Mouse (Mus musculus): ENCODE results near the gene Fabp6.

Gene Fabp6

GRCm38 (mm10) chr11:43586324-43587090 lies 14.8 kb downstream of the Fabp6 start, which contains the start of gene 4933415A04Rik:
TSS of gene 4933415A04Rik (plus strand) at chr11:43587040.
- peak; percentile 69 for DNase-seq

- DNase-seq = no peak
Observed at GRCm38 (mm10) chr11:43585211-43586005, 15.9 kb downstream of the Fabp6 start.

DNA sequence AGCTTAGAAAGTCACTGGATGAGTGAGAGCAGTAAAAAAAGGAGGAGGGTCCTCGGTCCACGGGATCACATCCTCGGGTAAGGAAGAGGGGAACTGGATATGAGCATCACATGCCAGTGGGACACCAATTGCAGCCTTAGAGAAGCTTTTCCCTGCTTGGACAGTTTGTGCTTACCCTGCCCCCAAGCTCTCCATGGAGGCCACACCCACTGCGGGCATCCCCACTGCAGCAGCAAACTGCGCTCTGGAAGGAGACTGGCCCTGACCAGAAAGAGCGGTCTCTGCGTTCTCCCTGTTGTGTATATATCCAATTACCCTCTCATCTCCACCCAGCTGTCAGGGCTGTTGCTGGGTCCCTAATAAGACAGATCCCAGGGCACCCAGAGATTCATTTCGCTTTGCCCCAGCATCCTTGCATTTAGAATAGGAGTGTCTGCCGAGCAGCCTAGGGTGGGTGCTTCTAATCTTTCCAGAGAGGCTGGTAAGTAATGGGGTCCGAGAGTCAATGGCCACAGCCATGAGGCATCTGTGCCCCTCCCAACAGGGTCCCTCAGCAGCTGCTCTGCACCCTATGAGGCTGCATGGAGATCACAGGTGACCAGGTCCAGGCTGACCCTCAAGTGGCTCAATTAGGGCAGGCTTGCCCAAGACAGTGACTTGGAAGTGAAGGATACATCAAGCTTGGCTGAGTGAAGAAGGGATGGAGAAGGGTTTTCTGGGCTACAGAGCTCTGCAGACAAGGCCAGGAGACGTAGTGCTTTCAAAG lies 23.4 kb downstream of the Fabp6 start:
- no peak for DNase-seq

DNA sequence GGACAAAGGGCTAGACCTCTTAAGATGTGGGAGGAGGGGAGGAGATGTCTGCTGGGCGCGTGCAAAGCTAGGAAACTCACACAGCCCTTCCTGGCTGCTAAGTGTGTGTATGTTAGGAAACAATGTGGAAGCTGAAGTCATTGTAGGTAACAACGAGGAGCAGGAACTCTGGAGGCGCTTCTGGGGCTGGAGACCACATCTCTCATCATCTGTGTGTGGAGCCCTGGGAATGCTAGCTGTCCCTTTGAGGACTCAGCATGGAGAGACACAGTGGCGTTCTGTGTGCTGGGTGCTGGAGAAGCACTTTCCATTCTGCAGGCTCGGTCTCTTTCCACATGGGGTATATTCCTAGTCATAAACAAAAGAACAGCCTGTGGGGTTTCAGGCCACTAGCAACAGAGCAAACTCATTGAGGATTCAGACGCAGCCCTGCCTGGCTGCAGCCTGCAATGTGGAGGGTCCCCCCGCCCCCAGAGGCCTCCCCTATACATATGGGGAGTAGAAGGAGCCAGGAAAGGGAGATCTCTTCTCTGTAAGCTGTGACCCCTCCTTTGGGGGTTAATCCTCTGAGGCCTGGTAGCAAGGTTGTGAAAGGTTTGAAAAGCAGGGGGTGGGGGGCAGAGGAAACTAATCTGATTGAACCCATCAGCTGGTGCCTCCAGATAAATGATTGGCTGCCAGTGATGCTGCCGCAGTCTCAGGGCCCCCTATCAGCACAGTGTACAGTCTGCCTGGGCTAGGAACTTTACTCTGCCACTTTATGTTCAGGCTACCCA lies 25.8 kb downstream of the Fabp6 start:
- DNase-seq = no peak

GRCm38 (mm10) chr11:43575061-43575375 lies 26.3 kb downstream of the Fabp6 start:
- DNase-seq = no peak

DNA sequence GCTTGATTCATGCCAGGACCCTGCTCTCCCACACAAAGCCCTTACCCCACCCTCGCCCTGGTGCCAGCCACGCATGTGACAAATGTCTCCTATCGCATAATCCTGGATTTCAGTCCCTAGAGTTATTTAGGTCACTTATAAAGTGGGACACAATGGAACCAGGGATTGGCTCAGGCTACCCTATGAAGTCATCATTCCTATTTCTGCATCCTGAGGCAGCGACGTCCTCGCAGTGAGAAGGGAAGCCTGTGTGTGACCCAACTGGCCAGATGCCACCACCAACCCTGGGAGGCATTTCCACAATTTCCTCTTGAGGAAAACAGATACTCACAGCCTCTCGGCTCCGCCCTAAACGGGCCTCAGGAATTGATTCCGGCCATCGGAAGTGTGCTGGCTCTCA lies 31.7 kb downstream of the Fabp6 start:
- peak; percentile 46 for DNase-seq

DNA sequence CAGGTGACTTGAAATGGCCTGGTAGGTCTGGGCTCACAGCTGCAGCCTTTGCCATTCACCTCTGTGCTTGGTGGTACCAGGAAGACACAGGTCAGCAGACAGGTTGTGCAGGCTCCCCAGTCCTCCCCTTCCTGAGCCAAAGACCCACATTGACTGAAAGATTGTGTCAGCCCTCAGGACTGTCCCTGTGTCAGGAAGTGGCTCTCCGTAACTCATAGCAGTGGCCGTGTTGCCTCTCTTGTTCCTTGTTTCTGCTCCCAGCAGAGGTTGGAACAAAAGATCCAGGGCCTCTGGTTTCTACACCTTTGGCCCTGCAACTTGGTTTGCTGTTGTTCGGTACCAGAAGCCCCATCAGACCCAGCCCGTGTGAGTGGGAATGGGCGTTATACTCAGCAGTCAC lies 32.2 kb downstream of the Fabp6 start:
- no peak for DNase-seq

- peak; percentile 47 for DNase-seq
Observed at GRCm38 (mm10) chr11:43568263-43568662, 33.1 kb downstream of the Fabp6 start.

DNA sequence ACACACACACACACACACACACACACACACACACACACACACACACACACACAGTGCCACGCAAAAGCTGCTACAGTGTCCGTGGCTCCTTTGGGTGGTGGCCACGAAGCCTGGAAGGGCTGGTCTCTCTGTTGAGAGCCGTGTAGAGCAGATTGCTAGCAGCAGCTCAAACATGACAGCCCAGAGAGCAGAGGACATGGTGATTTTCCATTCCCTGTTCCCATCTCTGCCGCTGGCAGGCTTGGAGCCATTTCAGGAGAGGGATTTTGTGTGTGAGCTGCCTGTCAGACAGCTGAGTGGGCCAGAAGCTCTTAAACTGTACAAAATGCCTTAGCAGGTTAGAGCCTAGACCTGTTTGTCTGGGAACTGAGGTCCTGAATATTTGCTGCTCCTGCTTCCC lies 34.6 kb downstream of the Fabp6 start:
- DNase-seq = no peak

DNA sequence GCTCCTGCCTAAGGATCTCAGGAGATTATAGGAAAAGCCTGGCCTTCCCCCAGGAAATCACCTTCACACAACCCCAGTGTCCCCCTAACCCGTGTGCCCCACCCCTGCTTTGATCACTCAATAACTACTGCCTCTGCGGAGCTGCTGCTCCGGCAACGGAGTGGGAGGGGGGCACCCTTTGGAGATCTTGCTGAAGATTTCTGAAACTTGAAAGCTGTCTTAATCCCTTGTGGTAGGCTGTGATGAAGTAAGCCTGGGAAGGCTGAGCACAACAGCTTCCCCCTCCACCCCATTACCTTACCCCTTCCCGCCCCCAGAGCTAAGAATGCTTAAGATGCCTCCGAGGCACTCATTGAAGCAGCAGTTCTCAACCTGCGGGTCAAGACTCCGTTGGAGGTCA lies 35.5 kb downstream of the Fabp6 start:
- DNase-seq = no peak

- no peak for DNase-seq
Observed at GRCm38 (mm10) chr11:43565414-43565813, 35.9 kb downstream of the Fabp6 start.

GRCm38 (mm10) chr11:43563654-43564244 lies 37.6 kb downstream of the Fabp6 start:
- DNase-seq = no peak

- DNase-seq = peak; percentile 52
Observed at GRCm38 (mm10) chr11:43559515-43560292, 41.6 kb downstream of the Fabp6 start.

DNA sequence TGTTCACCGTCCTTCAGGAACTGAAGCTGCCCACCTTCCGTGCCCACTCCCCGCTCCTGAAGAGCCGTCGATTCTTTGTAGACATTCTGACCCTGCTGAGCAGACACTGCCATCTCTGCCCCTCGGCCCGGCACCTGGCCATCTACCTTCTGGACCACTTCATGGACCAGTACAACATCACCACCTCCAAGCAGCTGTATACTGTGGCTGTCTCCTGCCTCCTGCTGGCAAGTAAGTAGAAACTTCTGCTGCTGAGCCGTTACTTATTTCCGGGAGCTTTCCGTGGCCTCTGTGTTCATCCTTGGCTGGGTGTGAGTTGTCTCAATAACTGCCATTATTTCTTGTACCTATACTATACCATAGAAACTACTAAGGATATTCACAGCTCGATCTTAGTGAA lies 44.8 kb downstream of the Fabp6 start:
- DNase-seq = no peak

DNA sequence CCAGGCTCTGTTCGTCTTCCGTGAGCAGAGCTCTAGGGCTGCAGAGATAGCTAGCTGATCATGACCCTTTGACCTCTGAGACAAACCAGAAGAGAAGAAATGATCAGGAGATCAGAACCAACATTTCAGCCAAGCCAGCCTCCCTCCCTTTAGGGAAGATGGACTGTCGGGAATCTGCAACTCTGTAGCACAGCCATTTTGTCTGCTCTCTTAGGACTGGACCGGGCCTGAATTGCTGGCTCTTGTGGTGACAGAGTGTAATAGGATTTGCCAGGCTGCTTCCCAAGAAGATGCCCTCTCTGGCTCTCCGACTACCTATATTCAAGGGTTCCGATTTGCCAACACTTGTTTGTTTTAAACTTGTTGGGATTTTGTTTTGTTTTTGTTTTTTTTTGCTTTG lies 48.7 kb downstream of the Fabp6 start:
- DNase-seq = no peak

- no peak for DNase-seq
Observed at GRCm38 (mm10) chr11:43551756-43552155, 49.6 kb downstream of the Fabp6 start.

DNA sequence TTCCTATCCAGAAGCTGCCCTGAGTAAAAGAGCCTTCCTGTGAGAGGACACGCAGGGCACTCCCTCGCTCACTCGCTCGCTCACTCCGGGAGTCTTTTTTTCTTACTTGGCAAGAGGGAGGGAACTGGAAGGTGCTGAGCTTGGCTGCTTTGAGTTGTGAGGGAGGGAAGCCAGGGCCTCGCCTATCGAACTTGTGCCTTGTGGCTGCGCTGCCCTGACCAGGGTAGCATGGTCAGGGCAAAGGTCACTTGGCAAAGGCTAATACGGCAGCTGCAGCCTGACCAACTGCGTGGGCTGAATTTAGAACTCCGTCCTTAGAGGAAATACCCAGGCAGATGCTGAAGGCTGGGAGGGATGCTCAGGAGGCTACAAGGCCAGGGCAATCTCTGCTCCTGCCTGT lies 51.6 kb downstream of the Fabp6 start:
- DNase-seq = no peak

DNA sequence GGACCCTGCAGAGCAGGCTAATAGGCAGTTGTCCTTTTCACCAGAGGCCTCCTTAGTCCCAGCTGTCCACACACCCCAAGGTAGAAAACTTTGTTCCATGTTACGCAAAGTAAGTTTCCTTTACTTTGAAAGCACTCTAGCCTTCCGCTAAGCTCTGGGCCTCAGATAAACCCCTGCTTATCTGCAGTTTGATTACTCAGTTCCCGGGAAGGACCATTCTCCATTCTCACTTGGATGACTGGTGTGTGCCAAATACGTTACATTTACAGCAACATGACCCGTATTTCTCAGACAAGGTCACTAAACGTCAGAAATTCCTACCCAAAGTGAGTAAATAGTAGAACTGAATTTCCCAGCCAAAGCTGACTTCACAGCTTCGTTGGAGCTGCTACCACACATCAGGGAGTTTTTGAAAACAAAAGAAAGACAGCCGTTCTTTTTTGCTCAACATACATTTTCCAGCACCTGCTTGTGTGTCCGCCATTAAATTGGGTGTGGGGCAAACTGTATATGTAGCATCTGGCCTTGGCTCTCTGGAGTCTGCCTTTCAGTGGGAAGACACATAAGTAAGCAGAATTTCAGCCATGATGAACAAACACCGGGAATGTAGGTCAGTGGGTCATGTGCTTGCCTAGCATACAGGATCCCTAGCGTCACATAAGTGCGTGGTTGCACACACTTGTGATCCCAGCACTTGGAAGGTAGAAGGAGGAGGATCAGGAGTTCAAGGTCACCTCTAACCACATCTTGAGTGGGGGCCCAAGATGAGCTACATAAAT lies 52.5 kb downstream of the Fabp6 start:
- no peak for DNase-seq

DNA sequence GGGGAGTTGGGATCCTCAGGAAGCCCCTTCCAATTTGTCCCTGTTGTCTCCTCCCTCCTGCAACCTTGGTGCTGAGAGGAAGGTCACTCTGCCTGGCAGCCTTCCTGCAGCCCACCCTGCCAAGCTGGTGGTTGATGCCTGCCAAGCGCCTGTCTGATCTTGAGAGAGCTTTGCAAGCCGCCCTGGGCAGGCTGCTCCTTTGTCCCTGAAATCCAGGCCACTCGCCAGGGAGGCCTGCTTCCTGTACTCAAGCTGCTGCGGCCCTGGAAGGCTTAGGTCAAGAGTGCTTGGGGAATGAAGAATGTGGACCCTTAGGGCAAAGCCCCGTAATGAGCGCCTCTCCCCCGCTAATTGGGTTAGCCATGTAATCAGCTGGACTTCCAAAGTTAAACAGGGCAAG lies 53.2 kb downstream of the Fabp6 start:
- peak; percentile 41 for DNase-seq

- DNase-seq = no peak
Observed at GRCm38 (mm10) chr11:43546678-43547077, 54.7 kb downstream of the Fabp6 start.

Data from right cerebral cortex, postnatal 14 days (tissue).